Mouse (Mus musculus): ENCODE results near the gene Ifitm10. TPM values are rescaled to one million over a fixed set of nuclear protein-coding genes. Genes with fewer than 3 reads are reported as not detected.
"Not testable (repeated sequence)": the region's sequence is repeated elsewhere in the genome, so short reads cannot be mapped to it uniquely, and the experiment has no call there.

The Ifitm10 gene
- total RNA-seq, 1 experiment from 2014 or later, result 10.2 TPM

GRCm38 (mm10) chr7:142335151-142335550 is 38.4 kb downstream of the Ifitm10 start:
- ATAC-seq (replicated peaks; ENCODE audit: insufficient number of reproducible peaks, low FRiP score, low TSS enrichment, poor library complexity, severe bottlenecking), result no peak

GRCm38 (mm10) chr7:142334246-142334645 is 39.3 kb downstream of the Ifitm10 start:
- peak; percentile 65; the same call in 1 of the 2 replicates for ATAC-seq (replicated peaks; ENCODE audit: insufficient number of reproducible peaks, low FRiP score, low TSS enrichment, poor library complexity, severe bottlenecking)

GRCm38 (mm10) chr7:142332741-142333140 is 40.8 kb downstream of the Ifitm10 start:
- not testable (repeated sequence) for ATAC-seq (replicated peaks; ENCODE audit: insufficient number of reproducible peaks, low FRiP score, low TSS enrichment, poor library complexity, severe bottlenecking)

- no peak for ATAC-seq (replicated peaks; ENCODE audit: insufficient number of reproducible peaks, low FRiP score, low TSS enrichment, poor library complexity, severe bottlenecking)
Measured at GRCm38 (mm10) chr7:142331281-142331680, 42.3 kb downstream of the Ifitm10 start.

- ATAC-seq (replicated peaks; ENCODE audit: insufficient number of reproducible peaks, low FRiP score, low TSS enrichment, poor library complexity, severe bottlenecking), result no peak
Measured at GRCm38 (mm10) chr7:142330271-142330724, 43.3 kb downstream of the Ifitm10 start.

- ATAC-seq (replicated peaks; ENCODE audit: insufficient number of reproducible peaks, low FRiP score, low TSS enrichment, poor library complexity, severe bottlenecking), result no peak
Measured at GRCm38 (mm10) chr7:142328507-142328906, 45.0 kb downstream of the Ifitm10 start.

- no peak for ATAC-seq (replicated peaks; ENCODE audit: insufficient number of reproducible peaks, low FRiP score, low TSS enrichment, poor library complexity, severe bottlenecking)
Measured at GRCm38 (mm10) chr7:142326714-142327445, 46.7 kb downstream of the Ifitm10 start.

GRCm38 (mm10) chr7:142323396-142324117 is 50.0 kb downstream of the Ifitm10 start:
- no peak for ATAC-seq (replicated peaks; ENCODE audit: insufficient number of reproducible peaks, low FRiP score, low TSS enrichment, poor library complexity, severe bottlenecking)

- ATAC-seq (replicated peaks; ENCODE audit: insufficient number of reproducible peaks, low FRiP score, low TSS enrichment, poor library complexity, severe bottlenecking), result no peak
Measured at GRCm38 (mm10) chr7:142322641-142323040, 50.9 kb downstream of the Ifitm10 start.

- ATAC-seq (replicated peaks; ENCODE audit: insufficient number of reproducible peaks, low FRiP score, low TSS enrichment, poor library complexity, severe bottlenecking), result not testable (repeated sequence)
Measured at GRCm38 (mm10) chr7:142321637-142322306, 51.8 kb downstream of the Ifitm10 start.

GRCm38 (mm10) chr7:142320906-142321305 is 52.6 kb downstream of the Ifitm10 start:
- no peak for ATAC-seq (replicated peaks; ENCODE audit: insufficient number of reproducible peaks, low FRiP score, low TSS enrichment, poor library complexity, severe bottlenecking)

GRCm38 (mm10) chr7:142319124-142319523 is 54.4 kb downstream of the Ifitm10 start:
- no peak for ATAC-seq (replicated peaks; ENCODE audit: insufficient number of reproducible peaks, low FRiP score, low TSS enrichment, poor library complexity, severe bottlenecking)

- ATAC-seq (replicated peaks; ENCODE audit: insufficient number of reproducible peaks, low FRiP score, low TSS enrichment, poor library complexity, severe bottlenecking), result no peak
Measured at GRCm38 (mm10) chr7:142317216-142317615, 56.3 kb downstream of the Ifitm10 start.

- 0 out of 2 replicates have a peak, but pooled peaks have one; percentile 40 for ATAC-seq (replicated peaks; ENCODE audit: insufficient number of reproducible peaks, low FRiP score, low TSS enrichment, poor library complexity, severe bottlenecking)
Measured at GRCm38 (mm10) chr7:142316558-142316957, 57.0 kb downstream of the Ifitm10 start.

GRCm38 (mm10) chr7:142314600-142315285 is 58.8 kb downstream of the Ifitm10 start:
- ATAC-seq (replicated peaks; ENCODE audit: insufficient number of reproducible peaks, low FRiP score, low TSS enrichment, poor library complexity, severe bottlenecking), result no peak

- not testable (repeated sequence) for ATAC-seq (replicated peaks; ENCODE audit: insufficient number of reproducible peaks, low FRiP score, low TSS enrichment, poor library complexity, severe bottlenecking)
Measured at GRCm38 (mm10) chr7:142303929-142304328, 69.6 kb downstream of the Ifitm10 start.

- no peak for ATAC-seq (replicated peaks; ENCODE audit: insufficient number of reproducible peaks, low FRiP score, low TSS enrichment, poor library complexity, severe bottlenecking)
Measured at GRCm38 (mm10) chr7:142303249-142303648, 70.3 kb downstream of the Ifitm10 start, which contains the start of gene Krtap5-4. TSS of gene Krtap5-4 (plus strand) at chr7:142303549.

- ATAC-seq (replicated peaks; ENCODE audit: insufficient number of reproducible peaks, low FRiP score, low TSS enrichment, poor library complexity, severe bottlenecking), result not testable (repeated sequence)
Measured at GRCm38 (mm10) chr7:142297018-142297417, 76.5 kb downstream of the Ifitm10 start, which contains the start of gene Krtap5-1. TSS of gene Krtap5-1 (minus strand) at chr7:142297118.

GRCm38 (mm10) chr7:142296108-142296507 is 77.4 kb downstream of the Ifitm10 start:
- not testable (repeated sequence) for ATAC-seq (replicated peaks; ENCODE audit: insufficient number of reproducible peaks, low FRiP score, low TSS enrichment, poor library complexity, severe bottlenecking)
